Mouse (Mus musculus): ENCODE data around the gene Arid5a.

- TF ChIP-seq CTCF (IDR thresholded peaks at IDR 0.05; ENCODE audit: low read depth) (no peak), EP300 (IDR thresholded peaks at IDR 0.05; ENCODE audit: low read depth) (no peak)
Measured at GRCm38 (mm10) chr1:36306120-36306519, 1.4 kb upstream of the Arid5a start.
